Mouse (Mus musculus) midbrain, embryonic 13.5 days (tissue): ENCODE measurements around the gene Ampd3. TPM values are rescaled to one million over a fixed set of nuclear protein-coding genes. Genes with fewer than 3 reads are reported as not detected.

Source experiments
- ATAC-seq: fragments of 200-750 bp; cut with Nextera tagmentation; 2 replicates; pipeline ENCODE4 v1.8.0; 2017; ENCODE audit warnings: mild to moderate bottlenecking, moderate TSS enrichment, moderate library complexity
- H3K27ac ChIP-seq: fragments of 300-500 bp; sonication (generic); 2 replicates; pipeline ENCODE4 v1.5.1; 2015; ENCODE audit warnings: inconsistent platforms, mild to moderate bottlenecking, moderate library complexity
- H3K27me3 ChIP-seq: fragments of 300-500 bp; sonication (generic); 2 replicates; pipeline ENCODE4 v1.6.1; 2015; ENCODE audit warnings: mild to moderate bottlenecking, inconsistent platforms
- H3K36me3 ChIP-seq: fragments of 300-500 bp; sonication (generic); 2 replicates; pipeline ENCODE4 v1.6.1; 2015; ENCODE audit warnings: mild to moderate bottlenecking, inconsistent platforms
- H3K4me1 ChIP-seq: fragments of 300-500 bp; sonication (generic); replicated peaks from 2 replicates; pipeline ENCODE4 v1.6.1; 2015; ENCODE audit warnings: inconsistent platforms
- H3K4me2 ChIP-seq: fragments of 300-500 bp; sonication (generic); replicated peaks from 2 replicates; pipeline ENCODE4 v1.6.1; 2015; ENCODE audit warnings: moderate library complexity, mild to moderate bottlenecking, inconsistent platforms
- H3K4me3 ChIP-seq: fragments of 300-500 bp; sonication (generic); replicated peaks from 2 replicates; pipeline ENCODE4 v1.5.1; 2015; ENCODE audit warnings: mild to moderate bottlenecking, inconsistent platforms
- H3K9ac ChIP-seq: fragments of 300-500 bp; sonication (generic); replicated peaks from 2 replicates; pipeline ENCODE4 v1.6.1; 2015; ENCODE audit warnings: mild to moderate bottlenecking, inconsistent platforms
- H3K9me3 ChIP-seq: fragments of 300-500 bp; sonication (generic); 2 replicates; pipeline ENCODE4 v1.6.1; 2016; ENCODE audit warnings: mild to moderate bottlenecking, inconsistent platforms
- WGBS: fragments of 180-500 bp; shearing (Covaris S2); methylation state at CpG from one replicate; pipeline ENCODE4 v1.1.7; 2015; 5-methylcytosine and 5-hydroxymethylcytosine counted together
- polyA plus RNA-seq: library from polyadenylated mRNA; unstranded; fragments of >200 nt; fragmentation: Nextera tagmentation; extraction: Ambion mirVana; gene quantifications from 2 replicates; pipeline ENCODE4 v1.2.1, GENCODE M21; 2015

The Ampd3 gene
- polyA plus RNA-seq, 1 experiment from 2014 or later, result 2.9 TPM

DNA sequence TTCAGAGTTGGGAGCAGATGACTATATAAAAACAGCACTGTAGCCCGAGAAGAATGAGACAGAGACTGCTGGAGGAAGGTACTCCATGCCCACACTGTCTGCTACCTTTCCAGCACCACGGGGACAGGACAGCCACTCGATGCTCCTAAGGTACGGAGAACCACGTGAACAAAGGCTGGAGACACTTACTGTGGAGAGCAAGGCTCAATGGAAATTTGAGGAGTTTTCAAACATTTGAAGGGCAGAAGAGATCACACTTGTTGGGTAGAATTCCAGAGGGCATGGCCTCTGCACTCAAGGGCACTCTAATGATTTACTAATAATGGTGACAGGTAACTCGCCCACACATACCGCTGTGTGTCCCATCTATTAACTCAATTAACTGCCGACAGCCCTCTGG, 55.1 kb downstream of the Ampd3 start:
- H3K9ac ChIP-seq, result no peak overlapping the region
- no peaks in the 10 kb centered on the region for H3K4me1 ChIP-seq
- no peak overlapping the region for H3K27ac ChIP-seq
- no peaks in the 10 kb centered on the region for H3K27me3 ChIP-seq
- H3K9me3 ChIP-seq, result no peaks in the 10 kb centered on the region
- 90% methylated on average over 8 of the region's 8 CpGs for WGBS
- no peak overlapping the region for H3K4me3 ChIP-seq
- H3K4me2 ChIP-seq, result no peak overlapping the region
- no peak for ATAC-seq
- H3K36me3 ChIP-seq, result peaks cover 24% of the 10 kb centered on the region

DNA sequence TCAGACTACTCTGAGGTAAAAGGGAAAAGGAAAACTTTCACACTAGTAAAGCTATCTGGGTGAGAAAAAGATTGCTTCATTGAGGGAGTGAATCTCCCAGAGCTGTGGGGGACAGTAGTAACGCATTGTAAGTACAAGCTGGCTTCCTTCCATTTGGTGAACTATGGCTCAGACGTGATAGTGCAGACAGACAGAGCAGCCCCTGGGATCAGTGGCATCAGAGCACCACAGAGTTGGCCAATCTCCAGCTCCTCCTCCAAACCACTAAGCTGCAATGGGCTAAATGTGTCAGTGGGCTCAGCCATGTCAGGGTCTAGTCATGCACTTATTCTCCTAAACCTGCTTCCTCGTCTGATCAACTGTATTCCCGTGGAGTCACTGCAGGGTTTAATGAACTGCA, 55.6 kb downstream of the Ampd3 start:
- ATAC-seq, result no peak
- 82% methylated on average over 4 of the region's 4 CpGs for WGBS

DNA sequence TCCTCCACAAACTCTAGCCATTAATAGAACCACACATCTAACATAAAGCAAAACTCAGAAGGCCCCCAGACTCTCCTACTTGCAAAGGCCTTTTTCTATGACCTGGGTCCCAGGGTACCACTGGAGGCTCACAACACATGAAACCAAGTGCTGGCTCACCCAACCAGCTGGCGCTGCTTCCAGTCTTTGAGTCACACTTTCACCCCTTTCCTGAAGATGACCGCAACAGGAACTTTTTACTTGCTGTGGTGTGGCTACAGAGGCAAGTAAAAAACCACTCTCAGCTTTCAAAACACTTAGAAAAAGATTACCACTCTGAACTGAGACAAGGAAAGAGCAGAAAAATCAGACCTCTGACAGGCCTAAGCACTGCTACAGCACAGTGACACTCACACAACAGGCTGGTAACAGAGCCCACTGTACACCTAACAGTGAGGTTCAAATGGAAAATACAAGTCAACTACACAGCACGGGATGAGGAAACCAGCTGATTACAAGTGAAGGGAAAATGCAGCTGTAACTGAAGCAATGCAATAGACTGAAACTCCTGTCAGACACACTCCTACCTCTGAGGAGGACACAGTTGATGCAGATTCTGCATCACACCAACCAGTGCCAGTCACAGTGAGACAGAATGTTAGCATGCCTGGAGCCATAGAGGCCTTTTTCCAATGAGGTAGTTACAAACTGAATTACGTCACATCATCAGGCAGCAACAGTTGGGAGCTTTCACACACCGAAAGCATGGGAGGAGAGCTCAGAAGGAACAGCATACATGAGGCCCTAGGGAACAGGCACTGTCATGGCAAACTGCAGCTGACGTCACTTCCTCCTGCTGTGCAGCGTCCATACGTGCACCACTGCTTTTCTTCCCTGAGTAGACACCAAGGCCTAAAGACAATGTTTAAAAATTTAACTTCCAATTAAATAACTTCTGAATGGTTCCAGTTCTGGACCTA, 56.3 kb downstream of the Ampd3 start:
- 92% methylated on average over 8 of the region's 8 CpGs for WGBS
- Histone ChIP-seq H3K9ac (no peak overlapping the region), H3K36me3 (peaks cover 32% of the 10 kb centered on the region), H3K4me2 (no peak overlapping the region), H3K4me1 (no peaks in the 10 kb centered on the region), H3K27ac (no peak overlapping the region), H3K9me3 (no peaks in the 10 kb centered on the region), H3K4me3 (no peak overlapping the region), H3K27me3 (no peaks in the 10 kb centered on the region)
- ATAC-seq, result no peak

More for the DNA sequence above, 55.6 kb downstream of the Ampd3 start:
- H3K36me3 ChIP-seq, result peaks cover 26% of the 10 kb centered on the region
- no peaks in the 10 kb centered on the region for H3K27me3 ChIP-seq
- H3K27ac ChIP-seq, result no peak overlapping the region
- H3K4me2 ChIP-seq, result no peak overlapping the region
- H3K9me3 ChIP-seq, result no peaks in the 10 kb centered on the region
- H3K4me3 ChIP-seq, result no peak overlapping the region
- no peak overlapping the region for H3K9ac ChIP-seq
- H3K4me1 ChIP-seq, result no peaks in the 10 kb centered on the region

DNA sequence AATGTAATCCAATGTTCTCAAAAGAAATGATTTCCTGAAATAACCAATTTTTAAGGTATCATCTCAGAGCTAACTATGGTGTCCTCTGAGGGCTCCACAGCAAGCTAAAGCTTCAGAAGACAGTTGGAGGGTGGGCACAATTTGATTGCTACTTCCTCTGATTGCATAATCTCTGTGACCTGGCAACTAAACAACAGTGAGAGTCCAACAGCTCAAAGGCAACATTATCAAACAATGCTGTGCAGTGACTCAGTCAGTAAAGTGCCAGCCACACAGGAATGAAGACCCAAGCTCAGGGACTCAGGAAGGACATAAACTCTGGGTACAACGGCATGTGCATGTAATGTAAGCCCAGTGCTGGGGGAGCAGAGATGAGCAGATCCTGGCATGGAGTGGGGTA, 65.0 kb downstream of the Ampd3 start:
- H3K9me3 ChIP-seq, result no peaks in the 10 kb centered on the region
- H3K36me3 ChIP-seq, result peaks cover 26% of the 10 kb centered on the region
- 88% methylated on average over 1 of the region's 1 CpGs for WGBS
- no peak overlapping the region for H3K4me3 ChIP-seq
- H3K27me3 ChIP-seq, result no peaks in the 10 kb centered on the region
- no peak overlapping the region for H3K4me2 ChIP-seq
- no peak for ATAC-seq
- no peak overlapping the region for H3K9ac ChIP-seq
- no peaks in the 10 kb centered on the region for H3K4me1 ChIP-seq
- no peak overlapping the region for H3K27ac ChIP-seq

GRCm38 (mm10) chr7:110834018-110834417, 66.0 kb downstream of the Ampd3 start:
- Histone ChIP-seq H3K4me1 (no peaks in the 10 kb centered on the region), H3K36me3 (peaks cover 20% of the 10 kb centered on the region), H3K27me3 (no peaks in the 10 kb centered on the region), H3K9ac (no peak overlapping the region), H3K9me3 (no peaks in the 10 kb centered on the region), H3K4me3 (no peak overlapping the region), H3K4me2 (no peak overlapping the region), H3K27ac (no peak overlapping the region)
- 94% methylated on average over 1 of the region's 1 CpGs for WGBS
- ATAC-seq, result no peak

GRCm38 (mm10) chr7:110834522-110834921, 66.5 kb downstream of the Ampd3 start:
- WGBS, result 75% methylated on average over 3 of the region's 3 CpGs
- H3K4me1 ChIP-seq, result no peaks in the 10 kb centered on the region
- H3K36me3 ChIP-seq, result peaks cover 17% of the 10 kb centered on the region
- no peak overlapping the region for H3K4me2 ChIP-seq
- H3K9ac ChIP-seq, result no peak overlapping the region
- H3K27ac ChIP-seq, result no peak overlapping the region
- H3K4me3 ChIP-seq, result no peak overlapping the region
- no peaks in the 10 kb centered on the region for H3K9me3 ChIP-seq
- no peak for ATAC-seq
- no peaks in the 10 kb centered on the region for H3K27me3 ChIP-seq

GRCm38 (mm10) chr7:110840332-110840731, 72.3 kb downstream of the Ampd3 start:
- H3K36me3 ChIP-seq, result no peaks in the 10 kb centered on the region
- no peak overlapping the region for H3K4me2 ChIP-seq
- H3K27me3 ChIP-seq, result no peaks in the 10 kb centered on the region
- H3K27ac ChIP-seq, result no peak overlapping the region
- H3K4me1 ChIP-seq, result peaks cover 5% of the 10 kb centered on the region
- no peak for ATAC-seq
- WGBS, result 87% methylated on average over 4 of the region's 4 CpGs
- no peak overlapping the region for H3K9ac ChIP-seq
- H3K9me3 ChIP-seq, result no peaks in the 10 kb centered on the region
- no peak overlapping the region for H3K4me3 ChIP-seq

DNA sequence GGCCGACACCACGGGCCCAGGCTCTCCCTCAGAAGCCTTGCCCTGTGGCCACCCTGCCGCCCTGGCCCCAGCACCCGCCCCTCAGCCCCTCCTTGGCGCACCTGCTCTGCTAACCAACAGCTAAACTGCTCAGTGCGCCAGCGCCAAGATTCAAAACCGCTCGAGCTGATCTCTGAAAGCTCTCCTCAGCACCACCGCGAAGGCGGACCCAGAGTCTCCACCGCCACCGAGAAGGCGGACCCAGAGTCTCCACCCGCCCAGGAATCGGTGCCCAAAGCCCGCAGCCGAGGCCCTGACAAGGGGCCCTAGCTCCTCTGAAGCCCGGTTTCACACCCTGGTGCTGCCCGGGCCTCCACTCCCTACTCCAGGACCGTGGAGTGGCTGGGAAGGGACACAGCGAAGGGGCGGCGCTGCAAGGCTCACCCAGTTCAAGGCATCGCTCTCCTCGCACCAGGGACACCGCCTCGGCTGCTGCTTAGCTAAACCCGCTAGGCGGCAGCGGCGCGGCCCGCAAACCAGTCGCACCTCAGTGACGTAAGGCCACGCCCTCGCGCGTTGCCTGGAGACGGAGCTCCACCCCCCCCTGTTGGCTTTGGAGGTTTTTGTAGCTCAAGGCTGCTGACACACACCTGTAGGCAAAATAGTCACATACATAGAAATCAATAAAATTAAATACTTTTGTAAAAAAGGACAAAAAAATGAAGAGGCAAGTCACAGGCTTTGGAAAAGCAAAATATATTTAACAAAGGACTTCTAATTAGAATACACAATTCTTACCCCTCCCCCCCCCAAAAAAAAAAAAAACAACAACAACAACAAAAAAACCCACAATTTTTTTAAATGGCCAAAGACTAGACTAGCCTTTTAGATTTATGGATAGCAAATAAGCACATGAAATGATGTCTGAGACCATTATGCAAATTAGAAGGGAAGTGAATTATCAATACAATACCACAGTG, 76.2 kb downstream of the Ampd3 start, which contains the start of gene Rnf141:
Gene Rnf141 (minus strand): TSS at position 542 of the 959 bp plus-strand sequence.
- peak within 1 kb of the TSS; percentile 78 for H3K4me3 ChIP-seq
- under 1% methylated on average over 42 of the region's 42 CpGs for WGBS
- peak within 1 kb of the TSS; percentile 78 for H3K4me2 ChIP-seq
- peak; percentile 97 for ATAC-seq
- no peaks in the 10 kb centered on the region for H3K36me3 ChIP-seq
- peak within 1 kb of the TSS; percentile 88 for H3K27ac ChIP-seq
- no peaks in the 10 kb centered on the region for H3K27me3 ChIP-seq
- no peaks in the 10 kb centered on the region for H3K9me3 ChIP-seq
- peak within 1 kb of the TSS; percentile 86 for H3K9ac ChIP-seq
- H3K4me1 ChIP-seq, result peaks cover 5% of the 10 kb centered on the region

GRCm38 (mm10) chr7:110847321-110847720, 79.3 kb downstream of the Ampd3 start:
- no peaks in the 10 kb centered on the region for H3K36me3 ChIP-seq
- no peak overlapping the region for H3K9ac ChIP-seq
- no peaks in the 10 kb centered on the region for H3K9me3 ChIP-seq
- no peak overlapping the region for H3K27ac ChIP-seq
- WGBS, result 92% methylated on average over 2 of the region's 2 CpGs
- H3K4me1 ChIP-seq, result peaks cover 5% of the 10 kb centered on the region
- no peaks in the 10 kb centered on the region for H3K27me3 ChIP-seq
- H3K4me3 ChIP-seq, result no peak overlapping the region
- H3K4me2 ChIP-seq, result no peak overlapping the region
- ATAC-seq, result no peak

GRCm38 (mm10) chr7:110848371-110848770, 80.4 kb downstream of the Ampd3 start:
- Histone ChIP-seq H3K4me2 (no peak overlapping the region), H3K9ac (no peak overlapping the region), H3K4me1 (peaks cover 4% of the 10 kb centered on the region), H3K9me3 (no peaks in the 10 kb centered on the region), H3K4me3 (no peak overlapping the region), H3K27ac (no peak overlapping the region), H3K27me3 (no peaks in the 10 kb centered on the region), H3K36me3 (no peaks in the 10 kb centered on the region)
- WGBS, result 89% methylated on average over 1 of the region's 1 CpGs
- ATAC-seq, result no peak

DNA sequence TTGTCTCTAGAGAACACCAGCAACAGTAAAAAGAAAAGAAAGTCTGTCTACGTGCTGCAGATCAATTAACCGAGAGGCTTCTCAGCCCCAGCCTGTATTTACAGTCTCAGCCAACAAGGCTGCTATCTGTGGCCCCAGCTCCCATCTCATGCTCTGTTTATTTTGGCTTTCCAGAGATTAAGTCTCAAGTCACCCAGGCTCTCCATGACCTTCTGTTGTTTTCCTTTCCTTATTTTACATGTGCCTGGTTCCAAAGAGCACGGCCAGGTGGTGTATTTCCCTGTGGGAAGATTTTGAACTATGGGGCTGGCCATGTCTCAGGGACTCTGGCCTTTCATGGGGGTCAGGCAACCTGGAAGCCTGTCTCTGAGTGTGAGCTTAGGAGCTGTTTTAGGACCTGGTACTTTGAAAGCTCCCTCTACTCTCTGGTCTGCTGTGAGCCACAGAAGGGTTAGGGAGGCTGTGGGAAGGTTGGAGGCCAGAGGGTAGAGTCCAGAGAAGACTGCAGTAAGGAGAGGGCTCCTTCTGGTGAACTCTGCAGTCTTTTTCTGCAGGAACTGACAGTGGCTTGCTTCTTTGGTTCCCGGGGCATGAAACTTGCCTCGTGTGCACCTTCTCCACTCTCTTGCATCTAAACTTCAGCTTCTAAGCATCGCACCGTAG, 83.7 kb downstream of the Ampd3 start:
- Histone ChIP-seq H3K27me3 (no peaks in the 10 kb centered on the region), H3K27ac (no peak overlapping the region), H3K4me2 (no peak overlapping the region), H3K36me3 (no peaks in the 10 kb centered on the region), H3K4me1 (peaks cover 4% of the 10 kb centered on the region; the same call in 1 of the 2 replicates), H3K4me3 (no peak overlapping the region), H3K9me3 (no peaks in the 10 kb centered on the region), H3K9ac (no peak overlapping the region)
- ATAC-seq, result no peak
- WGBS, result 79% methylated on average over 7 of the region's 7 CpGs
